In the genomic region with DNA sequence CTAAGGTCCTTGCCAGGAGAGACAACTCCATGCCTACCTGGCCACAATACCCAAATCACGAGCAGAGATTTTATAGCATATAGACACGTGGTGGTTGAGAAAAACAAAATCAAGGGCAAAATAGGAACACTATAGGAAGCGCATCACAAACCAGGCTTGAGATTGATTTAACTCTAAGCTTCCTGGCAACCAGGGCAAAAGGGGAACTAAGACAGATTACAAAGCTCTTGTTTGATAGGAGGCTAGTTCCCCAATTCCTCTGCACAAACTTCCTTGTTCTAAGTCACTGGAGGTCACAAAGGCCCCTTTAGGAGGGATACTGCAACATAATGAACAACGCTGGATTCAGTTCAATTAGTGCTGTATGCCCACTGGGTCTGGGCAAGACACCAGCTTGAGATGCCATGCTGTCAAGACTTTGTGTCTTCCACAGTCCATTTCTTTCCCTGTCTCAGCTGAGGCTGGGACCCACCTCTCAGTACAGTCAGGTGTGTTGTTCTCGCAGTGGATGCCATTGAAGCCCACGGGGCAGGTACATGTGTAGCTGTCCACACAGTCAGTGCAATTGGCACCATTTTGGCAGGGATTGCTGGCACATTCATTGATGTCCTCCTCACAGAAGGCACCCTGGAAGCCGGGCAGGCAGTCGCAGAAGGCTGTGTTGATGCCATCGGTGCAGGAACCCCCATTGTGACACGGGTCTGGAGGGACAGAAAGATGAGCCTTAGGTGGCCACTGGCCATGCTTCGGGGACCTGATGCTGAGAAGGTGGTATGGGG, we compare ENCODE assay signal across 11 mouse cellular contexts. TPM values are rescaled to one million over a fixed set of nuclear protein-coding genes. Genes with fewer than 3 reads are reported as not detected.
DNase-seq lines count a peak whose midpoint lies in the region; ATAC-seq and TF ChIP-seq lines count a peak whose summit lies in the region.
"Had no signal": no experiment of that assay in that cellular context is flagged by ENCODE, and none has a peak within 500 bp of the region (broad histone marks: within the 10 kb centered on the region; RNA-seq: fewer than 3 reads in every experiment).

No protein-coding gene starts in this region.

- ATAC-seq in forebrain, embryonic 15.5 days (replicated peaks): no peak
- ATAC-seq in forebrain, embryonic 11.5 days (replicated peaks; ENCODE audit: low FRiP score): no peak
- no peak for ATAC-seq in midbrain, postnatal 0 days (ENCODE audit: low FRiP score)
- no peak for ATAC-seq in midbrain, embryonic 13.5 days
- ATAC-seq in monocyte, adult 5-6 weeks (replicated peaks; ENCODE audit: insufficient number of reproducible peaks, low FRiP score, low TSS enrichment, poor library complexity, severe bottlenecking): peak; percentile 57

- peaks cover 27% of the 10 kb centered on the region for H3K4me1 ChIP-seq in forebrain, embryonic 15.5 days
- H3K4me1 ChIP-seq in forebrain, embryonic 11.5 days (replicated peaks; ENCODE audit: control insufficient read depth, insufficient read depth, low read length): peaks cover 16% of the 10 kb centered on the region
- H3K4me1 ChIP-seq in midbrain, postnatal 0 days (ENCODE audit: insufficient read depth, low read length): no peaks in the 10 kb centered on the region
- H3K4me1 ChIP-seq in midbrain, embryonic 13.5 days (replicated peaks): peaks cover 31% of the 10 kb centered on the region

- no peak for TF ChIP-seq CTCF in midbrain, postnatal 0 days (IDR thresholded peaks at IDR 0.05)

- intact Hi-C loops in left cerebral cortex, postnatal 14 days (cut with DNase I): no loop called here

- peaks cover 37% of the 10 kb centered on the region for H3K36me3 ChIP-seq in forebrain, embryonic 15.5 days
- H3K36me3 ChIP-seq in forebrain, embryonic 11.5 days (ENCODE audit: control insufficient read depth, insufficient read depth, low read length): peaks cover 65% of the 10 kb centered on the region
- no peaks in the 10 kb centered on the region; the same call in 1 of the 2 replicates for H3K36me3 ChIP-seq in midbrain, postnatal 0 days (ENCODE audit: insufficient read depth, low read length)
- H3K36me3 ChIP-seq in midbrain, embryonic 13.5 days: peaks cover 83% of the 10 kb centered on the region

- 84% methylated on average over 11 of the region's 11 CpGs for WGBS in forebrain, embryonic 15.5 days
- 89% methylated on average over 11 of the region's 11 CpGs for WGBS in forebrain, embryonic 11.5 days
- 76% methylated on average over 11 of the region's 11 CpGs for WGBS in midbrain, postnatal 0 days
- 93% methylated on average over 11 of the region's 11 CpGs for WGBS in midbrain, embryonic 13.5 days

- no peaks in the 10 kb centered on the region for H3K27me3 ChIP-seq in forebrain, embryonic 15.5 days
- H3K27me3 ChIP-seq in forebrain, embryonic 11.5 days (ENCODE audit: control insufficient read depth, insufficient read depth, low read length): no peaks in the 10 kb centered on the region
- H3K27me3 ChIP-seq in midbrain, postnatal 0 days (ENCODE audit: insufficient read depth, low read length): no peaks in the 10 kb centered on the region
- no peaks in the 10 kb centered on the region for H3K27me3 ChIP-seq in midbrain, embryonic 13.5 days

- H3K9ac ChIP-seq in forebrain, embryonic 15.5 days (replicated peaks): no peak overlapping the region
- H3K9ac ChIP-seq in forebrain, embryonic 11.5 days (ENCODE audit: low read length): no peak overlapping the region
- H3K9ac ChIP-seq in midbrain, postnatal 0 days (replicated peaks; ENCODE audit: low read length, poor library complexity, severe bottlenecking): no peak overlapping the region
- H3K9ac ChIP-seq in midbrain, embryonic 13.5 days (replicated peaks): no peak overlapping the region
- H3K9ac ChIP-seq: liver, embryonic 14.5 days had no signal

- H3K4me3 ChIP-seq in forebrain, embryonic 15.5 days: no peak overlapping the region
- no peak overlapping the region for H3K4me3 ChIP-seq in forebrain, embryonic 11.5 days (ENCODE audit: low read depth, low read length)
- H3K4me3 ChIP-seq in midbrain, postnatal 0 days (ENCODE audit: low read depth, low read length): no peak overlapping the region
- no peak overlapping the region for H3K4me3 ChIP-seq in midbrain, embryonic 13.5 days (replicated peaks)

- no peak for DNase-seq in forebrain, embryonic 11.5 days (ENCODE audit: low spot score)
- DNase-seq in midbrain, postnatal 0 days (ENCODE audit: low spot score): peak; percentile 72
- DNase-seq in cerebellum, adult 9-11 months: peak; percentile 49
- no peak for DNase-seq in urinary bladder, postnatal 14 days (ENCODE audit: low spot score)
- DNase-seq in left cerebral cortex, postnatal 14 days (ENCODE audit: low spot score in 2 of 2): no peak
- DNase-seq: kidney, adult 2 months; thymus, adult 2 months had no signal

- peak overlapping the region; percentile 29; the same call in 1 of the 2 replicates for H3K27ac ChIP-seq in forebrain, embryonic 15.5 days (replicated peaks)
- H3K27ac ChIP-seq in forebrain, embryonic 11.5 days (ENCODE audit: low read depth, low read length): no peak overlapping the region
- no peak overlapping the region for H3K27ac ChIP-seq in midbrain, postnatal 0 days (ENCODE audit: low read depth, low read length)
- no peak overlapping the region for H3K27ac ChIP-seq in midbrain, embryonic 13.5 days
- H3K27ac ChIP-seq: liver, embryonic 14.5 days had no signal

- no peak overlapping the region for H3K4me2 ChIP-seq in forebrain, embryonic 15.5 days (replicated peaks)
- H3K4me2 ChIP-seq in forebrain, embryonic 11.5 days (ENCODE audit: low read depth, low read length, severe bottlenecking): no peak overlapping the region
- no peak overlapping the region for H3K4me2 ChIP-seq in midbrain, postnatal 0 days (ENCODE audit: low read depth, low read length, poor library complexity, severe bottlenecking)
- H3K4me2 ChIP-seq in midbrain, embryonic 13.5 days (replicated peaks): no peak overlapping the region

- H3K9me3 ChIP-seq in forebrain, embryonic 15.5 days: no peaks in the 10 kb centered on the region
- no peaks in the 10 kb centered on the region for H3K9me3 ChIP-seq in forebrain, embryonic 11.5 days (ENCODE audit: control insufficient read depth, low read length)
- H3K9me3 ChIP-seq in midbrain, postnatal 0 days (ENCODE audit: low read length): no peaks in the 10 kb centered on the region
- H3K9me3 ChIP-seq in midbrain, embryonic 13.5 days: no peaks in the 10 kb centered on the region

RNA-seq across cellular contexts. Expression of gene Sec16a, which starts 27.5 kb away (rescaled TPM):
- 18.3 and 19.8 TPM in 2 replicates for polyA plus RNA-seq in forebrain, embryonic 15.5 days (2015; fragmentation: Nextera tagmentation; extraction: Ambion mirVana)
- 39.3 and 40.9 TPM in 2 replicates for polyA plus RNA-seq in forebrain, embryonic 11.5 days (2014; fragmentation: Nextera tagmentation; extraction: Ambion mirVana)
- 63.3 and 76.7 TPM in 2 replicates for total RNA-seq in midbrain, postnatal 0 days (2014; rRNA removed)
- 9.9 and 12.6 TPM in 2 replicates for polyA plus RNA-seq in midbrain, postnatal 0 days (2015; fragmentation: Nextera tagmentation; extraction: Ambion mirVana)
- 21.3 and 22.8 TPM in 2 replicates for polyA plus RNA-seq in midbrain, embryonic 13.5 days (2015; fragmentation: Nextera tagmentation; extraction: Ambion mirVana)
- total RNA-seq in monocyte, adult 5-6 weeks (2017): 40.0 to 69.7 TPM (median 50.1 TPM) in 3 replicates
- 10 to 100 TPM; 42.3 to 45.5 TPM for total RNA-seq in left cerebral cortex, postnatal 14 days (2021)

RNA-seq across cellular contexts. Expression of gene Notch1, which starts 44.0 kb away (rescaled TPM):
- polyA plus RNA-seq in forebrain, embryonic 15.5 days (2015; fragmentation: Nextera tagmentation; extraction: Ambion mirVana): 22.6 and 26.1 TPM in 2 replicates
- 68.3 and 70.9 TPM in 2 replicates for polyA plus RNA-seq in forebrain, embryonic 11.5 days (2014; fragmentation: Nextera tagmentation; extraction: Ambion mirVana)
- total RNA-seq in midbrain, postnatal 0 days (2014; rRNA removed): 48.9 and 65.8 TPM in 2 replicates
- 6.8 and 7.6 TPM in 2 replicates for polyA plus RNA-seq in midbrain, postnatal 0 days (2015; fragmentation: Nextera tagmentation; extraction: Ambion mirVana)
- 21.4 and 27.9 TPM in 2 replicates for polyA plus RNA-seq in midbrain, embryonic 13.5 days (2015; fragmentation: Nextera tagmentation; extraction: Ambion mirVana)
- 11.6 to 22.2 TPM (median 13.8 TPM) in 3 replicates for total RNA-seq in monocyte, adult 5-6 weeks (2017)
- total RNA-seq in left cerebral cortex, postnatal 14 days (2021): 10 to 100 TPM; 23.6 to 27.5 TPM

Comparison
In these comparisons a context has a peak if more than half of its experiments do, and no peak if none do; other contexts are left out.
1. DNase-seq: peak in midbrain, postnatal 0 days (single experiment) and cerebellum, adult 9-11 months (single experiment); none in forebrain, embryonic 11.5 days (single experiment), urinary bladder, postnatal 14 days (single experiment) and left cerebral cortex, postnatal 14 days (0 of 2).